Mouse (Mus musculus): ENCODE measurements around the gene Wfdc8. TPM values are rescaled to one million over a fixed set of nuclear protein-coding genes. Genes with fewer than 3 reads are reported as not detected.

Gene Wfdc8
- total and polyA plus RNA-seq, 3 experiments, result not detected

DNA sequence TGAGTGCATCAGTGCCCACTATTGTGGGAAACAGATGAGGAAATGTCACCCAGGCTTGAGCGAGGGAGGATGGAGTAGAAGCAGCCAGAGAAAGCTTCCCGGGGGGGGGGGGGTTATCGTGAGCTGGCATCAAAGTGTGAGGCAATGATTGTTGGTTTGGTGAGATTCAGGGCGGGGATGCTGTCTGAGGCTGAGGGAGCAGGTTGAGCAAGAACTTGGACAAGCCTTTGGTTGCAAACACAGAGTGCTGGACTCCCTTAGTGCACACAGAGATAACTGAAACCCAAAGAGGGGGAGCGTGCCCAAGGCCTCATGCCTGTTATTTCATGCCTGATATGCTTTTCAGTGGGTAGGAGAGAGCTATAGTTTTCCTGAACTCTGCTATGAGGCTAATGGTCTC lies 46.0 kb downstream of the Wfdc8 start:
- no peak overlapping the region for H3K9ac ChIP-seq (ENCODE audit: low read depth, low read length)
- H3K79me2 ChIP-seq (replicated peaks; ENCODE audit: control insufficient read depth, insufficient read depth, low read length), result no peaks in the 10 kb centered on the region
- H3K36me3 ChIP-seq (ENCODE audit: control insufficient read depth, insufficient read depth, low read length), result no peaks in the 10 kb centered on the region
- WGBS, result 68% methylated on average over 5 of the region's 5 CpGs
- no peak for DNase-seq
- H3K4me3 ChIP-seq, result no peak overlapping the region
- intact Hi-C loops (cut with DNase I), result no loop called here
- H3K4me1 ChIP-seq (ENCODE audit: control insufficient read depth, insufficient read depth, low read length), result peaks cover 1% of the 10 kb centered on the region; the same call in 1 of the 2 replicates
- TF ChIP-seq CTCF (IDR thresholded peaks at IDR 0.05), result no peak
- TF ChIP-seq POLR2A (IDR thresholded peaks at IDR 0.05; ENCODE audit: insufficient read depth, low read depth, low read length), result no peak
- TF ChIP-seq EP300 (IDR thresholded peaks at IDR 0.05; ENCODE audit: insufficient read depth, low read depth, low read length), result no peak
- H3K27me3 ChIP-seq (ENCODE audit: control insufficient read depth, insufficient read depth, low read length), result peaks cover 5% of the 10 kb centered on the region
- no peak overlapping the region for H3K27ac ChIP-seq

DNA sequence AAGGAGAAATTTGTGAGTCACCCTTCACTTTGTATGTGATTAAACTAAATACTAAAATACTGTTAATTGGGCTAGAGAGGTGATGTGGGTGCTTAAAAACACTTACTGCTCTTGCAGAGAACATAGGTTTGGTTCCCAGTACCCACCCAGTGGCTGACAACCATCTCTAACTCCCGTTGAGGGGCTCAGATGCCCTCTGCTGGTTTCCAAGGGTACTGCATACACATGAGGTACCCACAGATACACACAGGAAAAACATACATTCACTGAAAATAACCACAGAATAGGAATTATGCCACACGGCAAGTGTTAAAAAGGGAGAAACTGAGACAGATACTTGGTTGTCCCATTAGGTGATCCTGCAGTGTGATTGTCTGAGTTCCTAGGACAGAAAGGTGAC lies 46.4 kb downstream of the Wfdc8 start:
- H3K4me3 ChIP-seq, result no peak overlapping the region
- H3K9ac ChIP-seq (ENCODE audit: low read depth, low read length), result no peak overlapping the region
- H3K27ac ChIP-seq, result no peak overlapping the region
- H3K27me3 ChIP-seq (ENCODE audit: control insufficient read depth, insufficient read depth, low read length), result peaks cover 5% of the 10 kb centered on the region
- no peaks in the 10 kb centered on the region for H3K36me3 ChIP-seq (ENCODE audit: control insufficient read depth, insufficient read depth, low read length)
- intact Hi-C loops (cut with DNase I), result no loop called here
- 81% methylated on average over 2 of the region's 2 CpGs for WGBS
- peaks cover 1% of the 10 kb centered on the region; the same call in 1 of the 2 replicates for H3K4me1 ChIP-seq (ENCODE audit: control insufficient read depth, insufficient read depth, low read length)
- H3K79me2 ChIP-seq (replicated peaks; ENCODE audit: control insufficient read depth, insufficient read depth, low read length), result no peaks in the 10 kb centered on the region
- peak; percentile 12; the same call in 1 of the 2 replicates for TF ChIP-seq CTCF (IDR thresholded peaks at IDR 0.05)
- no peak for TF ChIP-seq EP300 (IDR thresholded peaks at IDR 0.05; ENCODE audit: insufficient read depth, low read depth, low read length)
- no peak for DNase-seq

DNA sequence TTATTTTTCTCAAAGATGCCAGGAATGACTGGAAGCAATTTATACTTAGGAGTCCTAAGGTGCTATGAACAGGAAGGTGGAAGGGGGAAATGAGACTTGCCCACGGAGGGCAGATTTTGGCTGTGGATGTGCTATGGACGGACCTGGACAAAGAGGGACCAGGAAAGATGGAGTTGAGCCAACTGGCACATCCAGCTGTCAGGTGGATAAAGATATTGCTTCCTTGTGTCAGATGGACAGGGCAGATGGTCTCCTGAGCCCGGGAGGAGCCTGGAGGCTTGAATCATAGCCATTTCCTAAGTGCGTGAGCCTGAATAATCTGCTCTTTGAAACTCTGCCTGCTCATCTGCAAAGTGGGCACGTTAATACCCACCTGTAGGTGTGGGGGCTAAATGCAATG lies 49.1 kb downstream of the Wfdc8 start:
- WGBS, result 37% methylated on average over 5 of the region's 5 CpGs
- Histone ChIP-seq H3K27me3 (ENCODE audit: control insufficient read depth, insufficient read depth, low read length) (peaks cover 5% of the 10 kb centered on the region), H3K4me1 (ENCODE audit: control insufficient read depth, insufficient read depth, low read length) (peaks cover 1% of the 10 kb centered on the region; the same call in 1 of the 2 replicates), H3K4me3 (no peak overlapping the region), H3K36me3 (ENCODE audit: control insufficient read depth, insufficient read depth, low read length) (no peaks in the 10 kb centered on the region), H3K27ac (no peak overlapping the region), H3K9ac (ENCODE audit: low read depth, low read length) (no peak overlapping the region), H3K79me2 (replicated peaks; ENCODE audit: control insufficient read depth, insufficient read depth, low read length) (no peaks in the 10 kb centered on the region)
- no peak for TF ChIP-seq POLR2A (IDR thresholded peaks at IDR 0.05; ENCODE audit: insufficient read depth, low read depth, low read length)
- no peak for TF ChIP-seq EP300 (IDR thresholded peaks at IDR 0.05; ENCODE audit: insufficient read depth, low read depth, low read length)
- TF ChIP-seq CTCF (IDR thresholded peaks at IDR 0.05), result no peak
- DNase-seq, result no peak
- intact Hi-C loops (cut with DNase I), result no loop called here

- peaks cover 5% of the 10 kb centered on the region for H3K27me3 ChIP-seq (ENCODE audit: control insufficient read depth, insufficient read depth, low read length)
- H3K4me1 ChIP-seq (ENCODE audit: control insufficient read depth, insufficient read depth, low read length), result peaks cover 1% of the 10 kb centered on the region; the same call in 1 of the 2 replicates
- no peak for TF ChIP-seq EP300 (IDR thresholded peaks at IDR 0.05; ENCODE audit: insufficient read depth, low read depth, low read length)
- no peak for TF ChIP-seq POLR2A (IDR thresholded peaks at IDR 0.05; ENCODE audit: insufficient read depth, low read depth, low read length)
- TF ChIP-seq CTCF (IDR thresholded peaks at IDR 0.05), result peak; percentile 58
- H3K27ac ChIP-seq, result no peak overlapping the region
- peak overlapping the region; percentile 33 for H3K4me3 ChIP-seq
- intact Hi-C loops (cut with DNase I), result no loop called here
- peak overlapping the region; percentile 43 for H3K9ac ChIP-seq (ENCODE audit: low read depth, low read length)
- no peaks in the 10 kb centered on the region for H3K36me3 ChIP-seq (ENCODE audit: control insufficient read depth, insufficient read depth, low read length)
- peak in 1 of 2 experiments; percentile 26 for DNase-seq
- 2% methylated on average over 32 of the region's 32 CpGs for WGBS
- no peaks in the 10 kb centered on the region for H3K79me2 ChIP-seq (replicated peaks; ENCODE audit: control insufficient read depth, insufficient read depth, low read length)
These were observed 49.9 kb downstream of the Wfdc8 start for GRCm38 (mm10) chr2:164563339-164564038.

- Histone ChIP-seq H3K4me3 (peak within 1 kb of the TSS; percentile 33), H3K27ac (no peak within 1 kb of the TSS), H3K27me3 (ENCODE audit: control insufficient read depth, insufficient read depth, low read length) (peaks cover 5% of the 10 kb centered on the region), H3K4me1 (ENCODE audit: control insufficient read depth, insufficient read depth, low read length) (peaks cover 1% of the 10 kb centered on the region; the same call in 1 of the 2 replicates), H3K9ac (ENCODE audit: low read depth, low read length) (no peak within 1 kb of the TSS; the same call in 1 of the 2 replicates), H3K79me2 (replicated peaks; ENCODE audit: control insufficient read depth, insufficient read depth, low read length) (no peaks in the 10 kb centered on the region), H3K36me3 (ENCODE audit: control insufficient read depth, insufficient read depth, low read length) (no peaks in the 10 kb centered on the region)
- no peak for TF ChIP-seq POLR2A (IDR thresholded peaks at IDR 0.05; ENCODE audit: insufficient read depth, low read depth, low read length)
- TF ChIP-seq CTCF (IDR thresholded peaks at IDR 0.05), result no peak
- TF ChIP-seq EP300 (IDR thresholded peaks at IDR 0.05; ENCODE audit: insufficient read depth, low read depth, low read length), result no peak
- intact Hi-C loops (cut with DNase I), result no loop called here
- peak in 1 of 2 experiments; percentile 26 for DNase-seq
- 20% methylated on average over 24 of the region's 24 CpGs for WGBS
These were observed 50.8 kb downstream of the Wfdc8 start, which contains the start of gene Wfdc2 for GRCm38 (mm10) chr2:164562391-164563188. TSS of gene Wfdc2 (plus strand) at chr2:164562413.

Measured in heart, adult 2 months (tissue).